Mouse (Mus musculus): ENCODE measurements around the gene Fxr1. TPM values are rescaled to one million over a fixed set of nuclear protein-coding genes. Genes with fewer than 3 reads are reported as not detected.
"Not testable (repeated sequence)": the region's sequence is repeated elsewhere in the genome, so short reads cannot be mapped to it uniquely, and the experiment has no call there.

Gene Fxr1
- polyA plus RNA-seq, 1 experiment from 2014 or later, result 35.0 TPM

GRCm38 (mm10) chr3:34008191-34008590, 11.6 kb upstream of the Fxr1 start:
- H3K36me3 ChIP-seq (replicated peaks), result no peaks in the 10 kb centered on the region

GRCm38 (mm10) chr3:34020382-34021258, 877 bp downstream of the Fxr1 start:
- WGBS, result under 1% methylated on average over 59 of the region's 70 CpGs
- no peaks in the 10 kb centered on the region for H3K36me3 ChIP-seq (replicated peaks)
- ATAC-seq (replicated peaks), result no peak; the same call in 1 of the 2 replicates
- no peaks in the 10 kb centered on the region for H3K9me3 ChIP-seq
- peaks cover 21% of the 10 kb centered on the region for H3K4me1 ChIP-seq
- peak overlapping the region; percentile 91 for H3K27ac ChIP-seq
- peak overlapping the region; percentile 98 for H3K9ac ChIP-seq
- H3K4me2 ChIP-seq, result peak overlapping the region; percentile 63
- H3K4me3 ChIP-seq, result peak overlapping the region; percentile 92
- no peaks in the 10 kb centered on the region for H3K27me3 ChIP-seq (replicated peaks)

More at GRCm38 (mm10) chr3:34008191-34008590, 11.6 kb upstream of the Fxr1 start:
- Histone ChIP-seq H3K27ac (no peak overlapping the region), H3K4me2 (no peak overlapping the region), H3K4me1 (no peaks in the 10 kb centered on the region), H3K27me3 (replicated peaks) (no peaks in the 10 kb centered on the region), H3K9me3 (no peaks in the 10 kb centered on the region), H3K4me3 (no peak overlapping the region), H3K9ac (no peak overlapping the region)
- WGBS, result 81% methylated on average over 6 of the region's 6 CpGs
- ATAC-seq (replicated peaks), result no peak

- H3K9me3 ChIP-seq, result no peaks in the 10 kb centered on the region
- no peaks in the 10 kb centered on the region for H3K27me3 ChIP-seq (replicated peaks)
- H3K4me2 ChIP-seq, result peak overlapping the region; percentile 63
- no peaks in the 10 kb centered on the region for H3K36me3 ChIP-seq (replicated peaks)
- H3K4me1 ChIP-seq, result peaks cover 21% of the 10 kb centered on the region
- no peak overlapping the region for H3K27ac ChIP-seq
- H3K9ac ChIP-seq, result peak overlapping the region; percentile 98; the same call in 1 of the 2 replicates
- ATAC-seq (replicated peaks), result no peak
- WGBS, result 66% methylated on average over 4 of the region's 4 CpGs
- peak overlapping the region; percentile 92 for H3K4me3 ChIP-seq
Measured at GRCm38 (mm10) chr3:34021259-34021828, 1.6 kb downstream of the Fxr1 start.

GRCm38 (mm10) chr3:34028935-34029334, 9.2 kb downstream of the Fxr1 start:
- no peaks in the 10 kb centered on the region for H3K36me3 ChIP-seq (replicated peaks)
- H3K4me3 ChIP-seq, result no peak overlapping the region
- no peaks in the 10 kb centered on the region for H3K4me1 ChIP-seq
- no peak overlapping the region for H3K27ac ChIP-seq
- no peaks in the 10 kb centered on the region for H3K9me3 ChIP-seq
- no peak for ATAC-seq (replicated peaks)
- no peaks in the 10 kb centered on the region for H3K27me3 ChIP-seq (replicated peaks)
- H3K4me2 ChIP-seq, result no peak overlapping the region
- no peak overlapping the region for H3K9ac ChIP-seq

GRCm38 (mm10) chr3:34030601-34031000, 10.9 kb downstream of the Fxr1 start:
- WGBS, result 91% methylated on average over 3 of the region's 3 CpGs
- H3K27ac ChIP-seq, result no peak overlapping the region

GRCm38 (mm10) chr3:34033720-34034364, 14.1 kb downstream of the Fxr1 start:
- no peak overlapping the region for H3K4me2 ChIP-seq
- 89% methylated on average over 3 of the region's 3 CpGs for WGBS
- no peak overlapping the region for H3K27ac ChIP-seq
- no peak overlapping the region for H3K4me3 ChIP-seq
- H3K9ac ChIP-seq, result no peak overlapping the region
- H3K36me3 ChIP-seq (replicated peaks), result no peaks in the 10 kb centered on the region
- H3K4me1 ChIP-seq, result peaks cover 5% of the 10 kb centered on the region; the same call in 1 of the 2 replicates
- H3K9me3 ChIP-seq, result no peaks in the 10 kb centered on the region
- H3K27me3 ChIP-seq (replicated peaks), result no peaks in the 10 kb centered on the region
- no peak for ATAC-seq (replicated peaks)

More at GRCm38 (mm10) chr3:34030601-34031000, 10.9 kb downstream of the Fxr1 start:
- Histone ChIP-seq H3K4me1 (peaks cover 5% of the 10 kb centered on the region; the same call in 1 of the 2 replicates), H3K4me3 (no peak overlapping the region), H3K4me2 (no peak overlapping the region), H3K9me3 (no peaks in the 10 kb centered on the region), H3K9ac (no peak overlapping the region), H3K36me3 (replicated peaks) (no peaks in the 10 kb centered on the region), H3K27me3 (replicated peaks) (no peaks in the 10 kb centered on the region)
- ATAC-seq (replicated peaks), result no peak

GRCm38 (mm10) chr3:34034803-34035202, 15.1 kb downstream of the Fxr1 start:
- 85% methylated on average over 1 of the region's 1 CpGs for WGBS

GRCm38 (mm10) chr3:34035706-34036105, 16.0 kb downstream of the Fxr1 start:
- WGBS, result 81% methylated on average over 3 of the region's 3 CpGs
- Histone ChIP-seq H3K9me3 (no peaks in the 10 kb centered on the region), H3K4me2 (no peak overlapping the region), H3K36me3 (replicated peaks) (no peaks in the 10 kb centered on the region), H3K9ac (no peak overlapping the region), H3K4me1 (peaks cover 5% of the 10 kb centered on the region; the same call in 1 of the 2 replicates), H3K27ac (no peak overlapping the region), H3K4me3 (no peak overlapping the region), H3K27me3 (replicated peaks) (no peaks in the 10 kb centered on the region)
- ATAC-seq (replicated peaks), result no peak

More at GRCm38 (mm10) chr3:34034803-34035202, 15.1 kb downstream of the Fxr1 start:
- Histone ChIP-seq H3K4me3 (no peak overlapping the region), H3K36me3 (replicated peaks) (no peaks in the 10 kb centered on the region), H3K4me1 (peaks cover 5% of the 10 kb centered on the region; the same call in 1 of the 2 replicates), H3K27ac (no peak overlapping the region), H3K9me3 (no peaks in the 10 kb centered on the region), H3K27me3 (replicated peaks) (no peaks in the 10 kb centered on the region), H3K4me2 (no peak overlapping the region), H3K9ac (no peak overlapping the region)
- no peak for ATAC-seq (replicated peaks)

- ATAC-seq (replicated peaks), result no peak
- no peak overlapping the region for H3K9ac ChIP-seq
- no peak overlapping the region for H3K4me2 ChIP-seq
- WGBS, result 91% methylated on average over 4 of the region's 4 CpGs
- peaks cover 11% of the 10 kb centered on the region; the same call in 1 of the 2 replicates for H3K36me3 ChIP-seq (replicated peaks)
- no peaks in the 10 kb centered on the region for H3K27me3 ChIP-seq (replicated peaks)
- H3K4me3 ChIP-seq, result no peak overlapping the region
- no peak overlapping the region for H3K27ac ChIP-seq
- H3K9me3 ChIP-seq, result no peaks in the 10 kb centered on the region
- no peaks in the 10 kb centered on the region for H3K4me1 ChIP-seq
Measured at GRCm38 (mm10) chr3:34041990-34042389, 22.2 kb downstream of the Fxr1 start.

- WGBS, result 95% methylated on average over 2 of the region's 2 CpGs
- no peaks in the 10 kb centered on the region for H3K27me3 ChIP-seq (replicated peaks)
- H3K9me3 ChIP-seq, result no peaks in the 10 kb centered on the region
- H3K36me3 ChIP-seq (replicated peaks), result peaks cover 12% of the 10 kb centered on the region
- H3K4me3 ChIP-seq, result no peak overlapping the region
- H3K4me2 ChIP-seq, result no peak overlapping the region
- no peak overlapping the region for H3K27ac ChIP-seq
- no peak overlapping the region for H3K9ac ChIP-seq
- no peaks in the 10 kb centered on the region for H3K4me1 ChIP-seq
- ATAC-seq (replicated peaks), result no peak
Measured at GRCm38 (mm10) chr3:34062352-34062751, 42.6 kb downstream of the Fxr1 start.

- not testable (repeated sequence) for H3K27ac ChIP-seq; H3K36me3 ChIP-seq (replicated peaks); H3K4me1 ChIP-seq; H3K27me3 ChIP-seq (replicated peaks); H3K9me3 ChIP-seq; ATAC-seq (replicated peaks); H3K9ac ChIP-seq; H3K4me2 ChIP-seq; H3K4me3 ChIP-seq
- WGBS, result 92% methylated on average over 7 of the region's 7 CpGs
Measured at GRCm38 (mm10) chr3:34068943-34069342, 49.2 kb downstream of the Fxr1 start.

- H3K36me3 ChIP-seq (replicated peaks), result peaks cover 13% of the 10 kb centered on the region
- H3K4me2 ChIP-seq, result no peak overlapping the region
- no peak overlapping the region for H3K4me3 ChIP-seq
- no peak overlapping the region for H3K9ac ChIP-seq
- ATAC-seq (replicated peaks), result no peak
- WGBS, result 96% methylated on average over 6 of the region's 6 CpGs
- no peaks in the 10 kb centered on the region for H3K9me3 ChIP-seq
- H3K4me1 ChIP-seq, result no peaks in the 10 kb centered on the region
- no peak overlapping the region for H3K27ac ChIP-seq
- no peaks in the 10 kb centered on the region for H3K27me3 ChIP-seq (replicated peaks)
Measured at GRCm38 (mm10) chr3:34072726-34073125, 53.0 kb downstream of the Fxr1 start.
